Mouse (Mus musculus) erythroblast, embryonic 14.5 days (primary cell): Measurements from ENCODE around the gene Prss50.

Experiments used
- GATA1 ChIP-seq: IDR thresholded peaks from 2 replicates; pipeline ENCODE4 v1.6.1; 2012; ENCODE audit warnings: low read length, inconsistent platforms, mixed read lengths
- TAL1 ChIP-seq: IDR thresholded peaks from 3 replicates; pipeline ENCODE4 v1.6.1; 2012; ENCODE audit warnings: low read length, inconsistent platforms, mixed read lengths

GRCm38 (mm10) chr9:110834411-110834810 lies 23.4 kb upstream of the Prss50 start, which contains the start of gene Prss45:
- no peak for TF ChIP-seq TAL1
- no peak for TF ChIP-seq GATA1
